Mouse (Mus musculus) cerebral cortex, adult 2 months (tissue): ENCODE results near the gene Mcf2l.

Experiments
- WGBS: fragments of 180-500 bp; shearing (Covaris S2); methylation state at CpG from one replicate; pipeline ENCODE4 v1.1.7; 2018; 5-methylcytosine and 5-hydroxymethylcytosine counted together

Gene Mcf2l

GRCm38 (mm10) chr8:12873357-12874046 lies at the start of gene Mcf2l:
Gene Mcf2l (plus strand): TSS chr8:12873806.
- WGBS: 3% methylated on average over 29 of the region's 30 CpGs

GRCm38 (mm10) chr8:12824562-12824961 lies 49.0 kb upstream of the Mcf2l start:
- 88% methylated on average over 10 of the region's 10 CpGs for WGBS

- WGBS: 85% methylated on average over 6 of the region's 6 CpGs
Observed at GRCm38 (mm10) chr8:12825236-12825635, 48.4 kb upstream of the Mcf2l start.

DNA sequence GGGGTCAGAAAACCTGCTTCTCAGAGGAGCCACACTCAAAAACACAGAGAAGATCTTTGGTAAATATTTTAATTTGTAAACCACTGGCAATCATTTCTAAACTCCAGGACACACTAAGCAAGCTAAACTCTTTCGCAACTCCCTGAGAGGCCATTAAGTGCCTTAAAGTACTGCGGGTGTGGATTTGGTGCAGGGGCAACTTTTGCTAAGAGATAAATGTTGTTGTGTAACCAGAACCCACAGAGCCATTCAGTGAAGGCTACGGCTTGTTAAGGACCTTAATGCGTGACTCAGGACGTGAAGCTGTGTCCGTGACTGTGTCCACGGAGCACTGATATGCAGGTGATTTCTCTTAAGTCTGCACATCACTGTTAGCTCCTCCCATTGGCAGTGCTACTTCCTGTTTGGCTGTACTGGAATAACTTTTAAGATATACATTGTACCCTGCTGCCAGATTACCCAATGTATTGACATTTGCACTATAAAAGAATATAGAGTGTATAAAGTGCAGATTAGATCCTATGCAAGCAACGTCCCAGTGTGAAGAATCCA lies 47.8 kb upstream of the Mcf2l start:
- 93% methylated on average over 8 of the region's 8 CpGs for WGBS

DNA sequence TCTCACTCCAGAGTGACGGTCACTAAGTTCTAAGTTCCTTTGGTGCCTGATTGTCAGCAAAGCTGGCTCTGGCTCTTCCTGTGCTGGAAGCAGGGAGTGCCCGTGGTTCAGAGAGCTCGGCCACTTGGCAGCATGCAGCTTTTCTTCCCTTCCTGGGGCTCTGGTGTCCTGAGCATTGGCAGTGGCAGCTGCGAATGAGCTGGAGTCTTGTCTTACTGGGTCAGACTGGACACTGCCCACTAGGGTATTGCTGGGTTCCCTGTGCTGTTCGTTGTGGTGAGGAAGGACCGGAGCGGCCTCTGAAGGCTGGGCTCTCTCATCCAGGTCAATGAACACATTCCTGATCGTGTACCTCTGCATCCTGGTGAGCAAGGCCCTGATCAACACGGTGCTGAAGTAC lies 46.5 kb upstream of the Mcf2l start:
- WGBS: 79% methylated on average over 9 of the region's 9 CpGs

- 90% methylated on average over 6 of the region's 6 CpGs for WGBS
Observed at GRCm38 (mm10) chr8:12828298-12828697, 45.3 kb upstream of the Mcf2l start.

DNA sequence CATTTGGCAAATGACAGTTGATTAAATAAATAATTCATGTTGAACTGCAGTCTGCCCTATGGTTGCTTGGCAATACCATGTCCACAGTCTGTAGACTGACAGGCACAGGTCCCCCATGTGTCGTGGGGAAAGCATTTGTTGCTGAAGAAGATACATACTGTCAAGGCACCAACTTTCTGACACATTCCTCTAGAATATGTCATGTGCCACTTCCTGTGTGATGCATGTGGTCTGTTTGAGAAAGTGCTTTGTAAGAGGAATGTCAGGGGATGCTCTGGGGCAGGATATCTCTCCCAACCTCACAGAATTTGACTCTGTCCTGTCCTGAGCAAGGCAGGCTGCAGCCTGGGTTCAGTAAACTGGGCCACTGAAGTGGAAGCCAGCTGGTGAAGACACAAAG lies 44.2 kb upstream of the Mcf2l start:
- WGBS: 80% methylated on average over 1 of the region's 1 CpGs

DNA sequence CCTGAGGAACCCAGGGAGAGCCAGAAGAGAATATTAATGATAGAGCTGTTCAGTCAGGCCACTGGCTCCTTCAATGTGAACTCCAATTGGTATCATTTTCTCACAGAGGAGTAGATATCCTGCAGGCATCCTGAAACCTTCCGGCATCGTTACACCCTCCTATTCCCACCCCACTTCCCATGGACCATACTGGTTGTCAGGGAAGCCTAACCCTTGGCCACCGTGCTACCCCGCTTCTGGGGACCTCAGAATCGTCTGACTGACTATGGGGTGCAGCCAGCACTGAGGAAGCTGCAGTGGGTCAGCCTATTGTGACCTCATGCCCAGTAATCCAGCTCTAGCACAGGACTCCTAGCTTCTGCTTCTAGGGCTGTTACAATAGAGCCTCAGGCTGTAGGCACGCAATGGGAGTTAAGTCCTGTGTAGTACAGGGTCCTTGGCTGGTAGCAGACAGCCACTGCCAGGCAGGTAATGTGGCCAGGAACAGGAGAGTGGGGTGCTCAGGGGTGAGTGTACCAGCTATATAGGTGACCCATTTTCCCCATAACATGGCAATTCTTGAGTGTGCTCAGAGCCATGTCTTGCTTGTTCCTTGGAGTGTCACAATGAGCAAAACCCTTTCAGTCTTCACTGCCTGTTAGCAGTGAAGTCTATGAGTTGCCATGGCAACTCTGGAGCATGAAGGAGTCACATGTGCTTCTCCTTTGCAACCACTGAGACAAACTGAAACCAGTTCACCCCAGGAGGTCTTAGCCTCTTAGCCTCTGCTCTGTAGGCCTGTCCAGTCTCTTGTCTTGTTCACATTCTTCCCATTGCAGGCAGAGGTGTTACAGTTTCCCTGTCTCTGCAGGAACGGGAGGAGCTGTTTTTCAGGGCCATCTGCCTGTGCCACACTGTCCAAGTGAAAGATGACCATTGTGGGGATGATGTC lies 41.7 kb upstream of the Mcf2l start:
- WGBS: 75% methylated on average over 7 of the region's 7 CpGs

DNA sequence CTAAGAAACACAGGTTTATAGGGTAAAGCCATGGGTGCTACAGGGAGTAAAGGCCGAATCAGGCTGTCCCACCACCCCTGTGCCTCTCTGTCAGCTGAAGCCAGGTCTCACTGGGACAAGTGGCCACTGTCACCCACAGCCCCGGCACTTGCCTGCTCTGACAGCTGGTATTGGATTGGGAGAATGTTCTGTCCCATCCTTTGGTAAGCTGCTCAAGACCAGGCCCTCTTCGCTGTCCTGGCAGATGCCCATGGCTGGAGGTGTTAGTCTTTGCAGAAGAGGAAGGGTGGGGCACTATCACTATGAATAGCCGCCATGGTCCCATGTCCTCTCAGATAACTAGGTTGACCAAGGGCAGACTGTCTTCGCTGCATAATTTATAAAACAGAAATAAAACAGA lies 40.0 kb upstream of the Mcf2l start:
- WGBS: 93% methylated on average over 5 of the region's 5 CpGs

- 95% methylated on average over 7 of the region's 7 CpGs for WGBS
Observed at GRCm38 (mm10) chr8:12840834-12841233, 32.8 kb upstream of the Mcf2l start.

GRCm38 (mm10) chr8:12842342-12842995 lies 31.1 kb upstream of the Mcf2l start:
- 81% methylated on average over 11 of the region's 11 CpGs for WGBS

- WGBS: 93% methylated on average over 16 of the region's 16 CpGs
Observed at GRCm38 (mm10) chr8:12844347-12844950, 29.2 kb upstream of the Mcf2l start.

GRCm38 (mm10) chr8:12846447-12846846 lies 27.2 kb upstream of the Mcf2l start:
- WGBS: 92% methylated on average over 6 of the region's 6 CpGs

DNA sequence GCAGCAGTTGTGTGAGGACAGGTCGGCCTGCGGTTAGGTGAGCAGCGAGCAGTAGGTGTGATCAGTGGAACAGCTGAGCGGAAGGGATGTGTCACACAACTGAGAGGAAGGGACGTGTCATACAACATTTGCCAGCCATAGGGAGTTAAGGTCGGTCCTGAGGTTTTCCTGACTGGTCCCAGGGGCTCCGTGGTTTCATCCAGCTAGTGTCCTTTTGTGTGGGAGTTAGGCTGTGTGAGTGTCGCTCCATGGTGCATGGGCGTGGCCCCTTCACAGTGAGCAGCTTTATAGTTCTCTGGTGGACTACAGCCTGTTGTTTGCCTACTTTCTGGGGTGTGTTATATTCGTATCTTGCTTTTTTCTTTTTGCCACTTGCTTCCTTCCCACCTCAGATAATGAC lies 22.4 kb upstream of the Mcf2l start:
- WGBS: 86% methylated on average over 10 of the region's 10 CpGs

GRCm38 (mm10) chr8:12856038-12856437 lies 17.6 kb upstream of the Mcf2l start:
- 83% methylated on average over 15 of the region's 15 CpGs for WGBS

DNA sequence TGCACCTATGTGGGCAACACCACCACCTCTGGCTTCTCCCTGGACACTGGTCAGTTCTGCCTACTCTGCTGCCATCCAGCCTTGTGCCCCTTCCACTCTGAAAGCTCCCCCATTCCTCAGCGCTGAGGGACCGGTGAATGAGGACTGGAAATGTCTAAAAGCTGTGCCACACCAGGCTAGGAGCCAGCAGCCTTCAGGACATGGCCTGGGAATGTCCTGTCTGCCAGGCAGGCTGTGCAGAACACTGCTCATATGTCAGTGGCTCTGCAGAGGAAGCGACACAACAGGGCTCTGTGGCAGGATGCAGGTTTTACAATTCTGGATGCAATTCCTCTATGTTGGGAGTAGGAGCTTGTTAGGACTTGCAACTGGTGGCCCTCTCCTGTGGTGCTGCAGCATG lies 10.5 kb upstream of the Mcf2l start:
- whole genome bisulfite sequencing: 68% methylated on average over 3 of the region's 3 CpGs

DNA sequence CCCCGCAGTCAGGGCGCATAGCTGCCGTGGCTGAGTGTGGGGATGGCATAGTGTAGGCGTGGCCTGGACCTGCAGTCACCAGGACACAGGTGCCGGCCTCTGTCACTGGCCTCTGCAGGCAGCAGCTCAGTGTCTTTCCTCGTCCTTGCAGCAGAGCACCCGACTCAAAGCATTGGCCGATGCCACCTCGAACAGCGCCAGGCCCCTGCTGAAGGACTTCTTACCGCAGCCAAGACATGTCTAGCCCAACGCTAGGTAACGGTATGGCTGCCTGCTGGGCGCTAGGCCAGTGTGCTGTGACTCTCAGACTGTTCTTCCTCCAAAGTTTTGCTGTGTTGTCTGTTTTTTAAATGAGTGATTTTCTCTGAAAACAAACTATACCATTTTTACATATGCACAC lies 10.0 kb upstream of the Mcf2l start:
- 87% methylated on average over 14 of the region's 14 CpGs for WGBS

DNA sequence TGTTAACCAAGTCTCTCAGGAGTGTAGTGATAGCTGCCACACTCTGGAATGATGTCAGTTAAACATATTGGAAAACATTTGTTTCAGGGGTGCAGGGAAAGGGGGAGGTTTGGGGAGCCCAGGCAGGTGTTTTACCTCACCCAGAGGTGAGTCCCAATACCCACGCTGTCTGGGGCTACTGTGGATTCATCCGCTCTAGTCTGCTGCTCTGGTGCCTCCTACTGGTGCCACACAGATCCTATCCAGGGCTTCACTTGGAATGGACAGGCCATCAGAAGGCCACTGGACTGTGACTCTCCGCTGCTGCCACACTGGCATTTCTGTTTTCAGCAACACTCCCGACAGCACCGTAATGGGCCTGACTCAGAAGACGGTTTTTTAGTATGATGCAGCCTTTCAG lies 7.8 kb upstream of the Mcf2l start:
- WGBS: 80% methylated on average over 6 of the region's 6 CpGs

- WGBS: 53% methylated on average over 3 of the region's 3 CpGs
Observed at GRCm38 (mm10) chr8:12869661-12870060, 3.9 kb upstream of the Mcf2l start.

GRCm38 (mm10) chr8:12870656-12871055 lies 3.0 kb upstream of the Mcf2l start:
- 93% methylated on average over 5 of the region's 5 CpGs for WGBS

- 36% methylated on average over 5 of the region's 5 CpGs for WGBS
Observed at GRCm38 (mm10) chr8:12871461-12871860, 2.1 kb upstream of the Mcf2l start.

DNA sequence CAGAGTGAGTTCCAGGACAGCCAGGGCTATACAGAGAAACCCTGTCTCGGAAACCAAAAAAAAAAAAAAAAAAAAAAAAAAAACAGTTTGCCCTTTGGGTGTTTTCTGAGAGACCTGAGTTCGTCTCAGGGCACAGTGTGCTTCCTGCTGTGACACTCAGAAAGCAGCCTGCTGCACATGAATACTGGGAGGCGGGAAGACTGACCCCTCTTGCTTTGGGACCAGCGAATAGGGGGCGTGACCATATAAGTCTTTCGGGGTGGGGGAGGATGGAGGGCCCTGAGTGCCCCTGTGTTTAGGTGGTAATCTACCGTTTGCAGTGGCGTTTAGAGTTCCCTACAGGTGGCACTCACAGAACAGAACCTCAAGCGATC lies 636 bp upstream of the Mcf2l start:
- 11% methylated on average over 9 of the region's 9 CpGs for WGBS
